Mouse (Mus musculus) E14TG2a.4 (cell line): ENCODE measurements around the gene Nfib.

Experiments used
- H3K27me3 ChIP-seq: 2 replicates; pipeline ENCODE4 v1.6.1; 2014; ENCODE audit warnings: low read length, control low read depth; ENCODE audit not compliant: insufficient read depth
- H3K36me3 ChIP-seq: 2 replicates; pipeline ENCODE4 v1.6.1; 2014; ENCODE audit warnings: low read length, control low read depth; ENCODE audit not compliant: insufficient read depth
- H3K4me1 ChIP-seq: replicated peaks from 2 replicates; pipeline ENCODE4 v1.6.1; 2014; ENCODE audit warnings: low read depth, low read length, control low read depth
- H3K4me3 ChIP-seq: replicated peaks from 2 replicates; pipeline ENCODE4 v1.5.1; 2014; ENCODE audit warnings: mild to moderate bottlenecking, low read length
- H3K9me3 ChIP-seq: 2 replicates; pipeline ENCODE4 v1.6.1; 2014; ENCODE audit warnings: low read length, control low read depth
- CTCF ChIP-seq: conservative IDR thresholded peaks from 2 replicates; pipeline ENCODE4 v1.5.1; 2014; ENCODE audit warnings: low read length
- NANOG ChIP-seq: IDR thresholded peaks from 2 replicates; pipeline ENCODE4 v1.6.1; 2014; ENCODE audit warnings: borderline replicate concordance, low read length, mixed read lengths
- POU5F1 ChIP-seq: IDR thresholded peaks from 2 replicates; pipeline ENCODE4 v1.6.1; 2014; ENCODE audit warnings: low read length, borderline replicate concordance

Nfib gene

DNA sequence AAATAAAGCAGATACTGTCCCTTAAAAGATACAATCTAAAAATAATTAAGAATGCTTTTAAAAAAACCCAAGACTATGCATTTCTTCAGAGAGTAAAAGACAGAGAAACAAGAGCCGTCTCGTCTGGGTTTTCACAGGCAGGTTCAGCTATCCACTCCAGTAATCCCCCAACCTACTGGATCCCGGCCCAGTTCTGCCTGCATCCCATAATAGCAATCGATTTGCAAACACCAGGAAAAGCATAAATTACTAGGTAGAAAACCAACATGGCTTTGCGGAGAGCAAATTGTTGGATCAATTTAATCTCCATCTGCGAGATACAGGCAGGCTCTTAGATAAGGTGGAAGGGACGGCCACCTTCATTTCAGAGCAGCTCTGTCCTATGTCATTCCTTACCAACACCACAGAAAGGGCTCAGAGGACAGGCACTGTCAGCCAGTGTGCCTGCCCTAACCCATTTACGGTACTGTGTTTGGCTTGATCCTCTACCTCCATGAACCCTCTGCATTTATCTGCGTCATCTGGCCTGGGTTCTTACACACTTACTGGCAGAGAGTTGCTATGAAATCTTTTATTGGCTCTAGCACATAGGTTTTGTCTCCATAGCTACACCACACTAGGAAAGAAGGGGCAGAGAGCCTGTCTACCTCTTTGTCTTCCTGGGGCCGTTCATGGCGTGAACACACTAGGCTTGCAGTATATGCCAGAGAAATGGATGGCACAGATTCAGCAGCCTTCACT, 321.4 kb downstream of the Nfib start:
- H3K4me3 ChIP-seq = no peak overlapping the region
- H3K9me3 ChIP-seq = no peaks in the 10 kb centered on the region
- no peaks in the 10 kb centered on the region for H3K27me3 ChIP-seq
- TF ChIP-seq NANOG = no peak
- no peak for TF ChIP-seq CTCF
- TF ChIP-seq POU5F1 = no peak
- H3K36me3 ChIP-seq = no peaks in the 10 kb centered on the region
- peaks cover 28% of the 10 kb centered on the region for H3K4me1 ChIP-seq

DNA sequence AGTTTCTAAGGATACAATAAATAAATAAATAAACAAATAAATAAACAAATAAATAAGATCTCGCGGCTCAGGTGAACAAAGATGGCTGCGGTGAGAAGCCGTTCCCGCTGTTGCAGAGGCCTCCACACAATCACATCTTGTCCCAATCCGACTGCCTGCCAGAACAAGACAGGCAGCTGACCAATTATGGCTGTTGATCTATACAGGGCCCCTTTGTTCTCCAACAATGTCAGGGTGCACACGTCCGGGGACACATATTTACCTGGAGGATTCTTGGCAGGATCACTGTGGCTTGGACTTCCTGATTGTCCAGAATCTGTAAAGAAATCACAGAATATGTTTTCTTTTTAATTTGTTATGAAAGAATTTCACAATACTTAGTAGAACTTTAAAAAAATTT, 322.2 kb downstream of the Nfib start:
- H3K9me3 ChIP-seq = no peaks in the 10 kb centered on the region
- no peak overlapping the region for H3K4me3 ChIP-seq
- H3K4me1 ChIP-seq = peaks cover 28% of the 10 kb centered on the region
- no peaks in the 10 kb centered on the region for H3K27me3 ChIP-seq
- TF ChIP-seq NANOG (no peak), CTCF (no peak), POU5F1 (no peak)
- no peaks in the 10 kb centered on the region for H3K36me3 ChIP-seq

DNA sequence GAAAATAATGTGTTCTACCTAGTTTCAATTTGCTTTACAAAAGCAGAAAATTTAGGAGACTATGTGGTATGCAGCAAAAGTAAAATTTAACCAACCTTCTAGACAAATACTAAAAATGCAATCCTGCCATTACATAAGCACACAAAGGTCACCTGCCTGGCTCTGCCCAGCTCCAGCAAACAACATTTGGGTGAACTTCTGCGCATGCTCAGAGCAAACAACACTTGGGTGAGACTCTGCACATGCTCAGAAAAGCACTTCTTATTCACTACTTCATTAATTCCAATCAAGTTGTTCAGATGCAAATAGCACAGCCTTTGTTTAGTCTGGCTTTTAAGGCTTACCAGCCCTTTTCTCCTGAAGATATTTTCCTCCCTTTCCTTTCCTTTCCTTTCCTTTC, 323.8 kb downstream of the Nfib start:
- H3K4me3 ChIP-seq = no peak overlapping the region
- no peaks in the 10 kb centered on the region for H3K36me3 ChIP-seq
- TF ChIP-seq CTCF (no peak), POU5F1 (no peak), NANOG (no peak)
- H3K9me3 ChIP-seq = no peaks in the 10 kb centered on the region
- no peaks in the 10 kb centered on the region for H3K27me3 ChIP-seq
- peaks cover 28% of the 10 kb centered on the region for H3K4me1 ChIP-seq

DNA sequence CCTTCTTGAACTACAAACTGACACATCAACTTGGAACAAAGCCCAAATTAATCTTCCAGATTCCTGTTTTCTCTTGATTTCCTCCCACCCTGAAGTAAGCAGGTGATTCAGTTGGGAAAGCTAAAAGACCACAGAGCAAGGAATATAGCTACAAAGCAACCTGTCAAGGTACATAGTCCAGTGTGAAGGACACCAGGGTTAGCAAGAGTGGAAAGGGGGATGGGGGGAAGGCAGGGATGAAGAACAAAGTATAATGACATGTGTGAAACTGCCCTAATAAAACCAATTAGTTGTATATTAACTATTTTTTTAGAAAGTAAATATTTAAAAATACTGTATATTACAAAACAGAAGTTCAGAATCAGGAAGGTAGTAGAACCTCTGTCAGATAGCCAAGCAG, 325.0 kb downstream of the Nfib start:
- Histone ChIP-seq H3K4me1 (peaks cover 28% of the 10 kb centered on the region), H3K4me3 (no peak overlapping the region), H3K36me3 (no peaks in the 10 kb centered on the region), H3K9me3 (no peaks in the 10 kb centered on the region), H3K27me3 (no peaks in the 10 kb centered on the region)
- TF ChIP-seq CTCF (no peak), NANOG (no peak), POU5F1 (no peak)

DNA sequence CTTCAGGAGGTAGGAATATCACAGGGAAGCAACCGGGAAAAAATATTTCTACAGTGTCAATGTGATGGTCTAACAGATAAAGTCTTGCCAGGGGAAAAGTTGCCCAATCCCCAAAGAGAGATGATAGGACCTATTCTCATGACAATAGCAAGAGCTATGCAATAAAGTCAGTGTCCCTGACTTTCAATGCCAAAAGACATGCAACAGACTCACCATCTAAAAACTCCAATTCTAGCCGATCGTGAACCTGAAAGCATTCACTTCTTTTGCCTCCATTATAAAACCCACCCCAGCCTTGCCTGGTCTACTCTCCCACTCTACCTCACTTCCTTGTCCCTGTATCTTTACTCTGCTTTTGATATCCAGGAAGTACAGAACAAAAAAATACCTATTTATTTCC, 327.5 kb downstream of the Nfib start:
- no peak overlapping the region for H3K4me3 ChIP-seq
- peaks cover 30% of the 10 kb centered on the region for H3K4me1 ChIP-seq
- H3K27me3 ChIP-seq = no peaks in the 10 kb centered on the region
- no peaks in the 10 kb centered on the region for H3K9me3 ChIP-seq
- TF ChIP-seq CTCF (no peak), NANOG (no peak)
- no peaks in the 10 kb centered on the region for H3K36me3 ChIP-seq

DNA sequence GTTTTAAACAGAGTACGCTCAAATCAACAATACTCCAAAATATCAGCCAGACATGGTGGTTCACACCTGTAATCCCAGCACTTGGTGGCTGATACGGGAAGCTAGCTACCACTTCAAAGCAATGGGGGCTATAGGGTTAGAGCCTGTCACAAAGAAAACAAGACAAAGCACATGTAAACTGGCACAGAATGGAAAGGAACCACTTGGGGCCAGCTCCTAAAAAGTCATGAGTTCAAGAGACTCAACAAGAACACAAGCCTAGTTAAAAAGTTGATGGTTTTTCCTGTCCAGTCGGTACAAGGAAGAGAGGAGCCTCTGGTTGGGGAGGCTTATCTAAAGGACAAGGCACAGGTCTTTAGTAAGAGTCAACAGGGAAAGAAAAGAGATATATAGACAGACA, 327.9 kb downstream of the Nfib start:
- Histone ChIP-seq H3K4me1 (peaks cover 27% of the 10 kb centered on the region), H3K9me3 (no peaks in the 10 kb centered on the region), H3K27me3 (no peaks in the 10 kb centered on the region), H3K36me3 (no peaks in the 10 kb centered on the region), H3K4me3 (no peak overlapping the region)
- TF ChIP-seq POU5F1 (no peak), CTCF (no peak), NANOG (no peak)

DNA sequence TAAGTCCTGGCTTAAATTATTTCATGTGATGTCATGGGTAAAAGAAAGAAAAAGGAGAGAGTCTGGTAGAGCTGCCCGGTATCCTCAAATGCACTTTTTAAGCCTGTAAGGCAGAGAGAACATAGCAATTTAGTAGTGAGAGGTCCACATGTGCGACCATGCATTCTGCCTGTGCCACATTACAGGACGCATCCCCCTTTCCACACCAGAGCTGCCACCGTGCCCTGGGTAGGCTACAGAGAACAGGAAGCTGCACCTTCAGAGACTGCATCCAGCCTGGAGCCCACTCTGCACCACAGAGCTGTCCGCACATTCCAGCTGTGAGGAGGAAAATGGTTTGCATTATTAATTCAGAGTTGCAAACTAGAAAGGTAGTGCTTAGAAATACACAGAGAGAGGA, 331.0 kb downstream of the Nfib start:
- Histone ChIP-seq H3K27me3 (no peaks in the 10 kb centered on the region), H3K36me3 (peaks cover 10% of the 10 kb centered on the region; the same call in 1 of the 2 replicates), H3K9me3 (no peaks in the 10 kb centered on the region), H3K4me1 (peaks cover 17% of the 10 kb centered on the region), H3K4me3 (no peak overlapping the region)
- TF ChIP-seq CTCF (no peak), NANOG (no peak), POU5F1 (no peak)

DNA sequence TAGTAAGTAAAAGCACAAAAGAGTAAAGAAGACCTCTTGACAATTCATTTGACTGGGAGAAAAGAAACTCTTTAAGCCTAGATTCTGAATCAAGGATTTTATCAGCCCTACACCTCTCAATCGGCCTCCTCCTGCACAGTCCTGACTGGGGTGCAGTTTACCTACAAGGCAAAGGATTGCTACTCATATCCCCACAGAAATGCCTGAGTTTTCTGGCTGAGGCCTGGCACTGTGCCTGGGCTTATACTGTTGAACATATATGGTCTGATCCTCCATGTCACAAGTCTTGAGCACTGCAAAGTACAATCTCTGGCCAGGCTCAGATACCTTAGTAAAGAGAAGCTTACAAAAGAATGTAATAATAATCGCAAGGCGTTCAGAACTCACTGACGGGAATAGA, 333.3 kb downstream of the Nfib start:
- peaks cover 40% of the 10 kb centered on the region for H3K4me1 ChIP-seq
- H3K9me3 ChIP-seq = no peaks in the 10 kb centered on the region
- TF ChIP-seq POU5F1 (no peak), NANOG (no peak), CTCF (no peak)
- H3K36me3 ChIP-seq = peaks cover 10% of the 10 kb centered on the region; the same call in 1 of the 2 replicates
- H3K27me3 ChIP-seq = no peaks in the 10 kb centered on the region
- no peak overlapping the region for H3K4me3 ChIP-seq

DNA sequence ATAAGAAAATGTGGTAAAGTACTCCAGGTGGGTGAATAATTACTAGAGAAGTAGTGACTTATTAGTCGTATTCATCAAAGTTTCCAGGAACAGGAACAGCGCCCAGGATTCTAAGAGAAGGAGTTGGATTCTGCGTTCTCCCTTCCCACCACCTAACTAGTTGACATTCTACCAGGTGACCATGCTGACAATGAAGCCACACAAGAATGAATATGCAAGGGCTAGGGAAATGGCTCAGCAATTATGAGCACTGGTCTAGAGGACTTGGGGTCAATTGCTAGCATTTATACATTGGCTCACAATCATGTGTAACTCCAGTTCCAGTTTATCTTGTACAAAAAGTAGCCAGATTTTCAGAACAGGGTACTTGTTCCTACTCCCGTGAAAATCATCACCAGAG, 334.1 kb downstream of the Nfib start:
- no peaks in the 10 kb centered on the region for H3K27me3 ChIP-seq
- TF ChIP-seq NANOG (no peak), POU5F1 (no peak), CTCF (no peak)

More for the DNA sequence above, 334.1 kb downstream of the Nfib start:
- H3K9me3 ChIP-seq = no peaks in the 10 kb centered on the region
- peaks cover 41% of the 10 kb centered on the region for H3K4me1 ChIP-seq
- peaks cover 10% of the 10 kb centered on the region; the same call in 1 of the 2 replicates for H3K36me3 ChIP-seq
- no peak overlapping the region for H3K4me3 ChIP-seq
